Mouse (Mus musculus) erythroid progenitor cell, adult 5-6 weeks (primary cell): ENCODE data around the gene Actl6a. TPM values are rescaled to one million over a fixed set of nuclear protein-coding genes. Genes with fewer than 3 reads are reported as not detected.
"Not testable (repeated sequence)": the region's sequence is repeated elsewhere in the genome, so short reads cannot be mapped to it uniquely, and the experiment has no call there.

Experiments
- ATAC-seq: replicated peaks from 2 replicates; pipeline ENCODE4 v1.8.0; 2016; ENCODE audit warnings: moderate number of reproducible peaks, mild to moderate bottlenecking, moderate TSS enrichment, inconsistent platforms; ENCODE audit not compliant: poor library complexity, low FRiP score, severe bottlenecking
- total RNA-seq, 2 experiments: library from RNA; stranded (forward) in 1 of 2; stranded (reverse) in 1 of 2; fragments of 150-400 nt in 1 of 2; fragments of 186-747, 209-891 nt in 1 of 2; gene quantifications; 2 replicates each; pipeline versions ENCODE4 v1.2.3 to v1.2.4; 2015 to 2017; ENCODE audit warnings: low replicate concordance in 2 of 2

Gene Actl6a
- total RNA-seq (2015; ENCODE audit: low replicate concordance) (60.9 and 108 TPM in 2 replicates), total RNA-seq (2017; ENCODE audit: low replicate concordance) (70.5 and 72.5 TPM in 2 replicates)

DNA sequence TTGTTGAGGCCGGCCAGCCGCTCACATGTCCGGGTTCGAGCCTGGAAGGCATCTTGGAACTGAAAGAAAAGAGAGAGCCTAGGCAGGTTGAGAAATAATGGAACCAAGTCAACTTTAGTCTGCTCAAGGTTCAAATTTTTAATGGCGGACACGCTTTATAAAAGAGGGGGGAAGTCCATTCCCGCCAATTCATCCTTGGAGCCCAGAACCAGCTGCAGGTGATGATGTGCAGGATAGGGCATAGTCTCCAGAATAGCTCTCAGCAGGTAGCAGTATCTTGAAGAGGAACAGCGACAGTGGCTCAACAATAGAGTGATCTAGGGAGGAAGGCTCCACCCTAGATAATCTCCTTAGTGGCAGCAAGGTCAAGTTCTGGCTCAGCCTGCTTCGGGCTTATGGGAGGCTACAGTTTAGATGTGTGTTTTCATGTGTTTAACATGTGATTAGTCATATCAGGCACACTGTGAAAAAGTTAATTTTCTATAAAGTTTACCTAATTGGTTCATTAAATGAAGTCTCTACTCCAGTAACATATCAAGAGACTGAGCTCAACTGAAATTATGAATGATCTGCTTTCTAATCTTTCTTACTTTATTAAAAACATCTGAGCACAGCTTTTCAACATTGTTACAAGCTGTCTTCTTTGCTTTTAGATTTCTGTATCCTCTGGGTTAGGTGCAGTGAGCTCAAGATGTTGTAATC, at the start of gene Actl6a:
Actl6a (plus strand) TSS at position 652 of the 702 bp plus-strand sequence.
- ATAC-seq, result not testable (repeated sequence)

DNA sequence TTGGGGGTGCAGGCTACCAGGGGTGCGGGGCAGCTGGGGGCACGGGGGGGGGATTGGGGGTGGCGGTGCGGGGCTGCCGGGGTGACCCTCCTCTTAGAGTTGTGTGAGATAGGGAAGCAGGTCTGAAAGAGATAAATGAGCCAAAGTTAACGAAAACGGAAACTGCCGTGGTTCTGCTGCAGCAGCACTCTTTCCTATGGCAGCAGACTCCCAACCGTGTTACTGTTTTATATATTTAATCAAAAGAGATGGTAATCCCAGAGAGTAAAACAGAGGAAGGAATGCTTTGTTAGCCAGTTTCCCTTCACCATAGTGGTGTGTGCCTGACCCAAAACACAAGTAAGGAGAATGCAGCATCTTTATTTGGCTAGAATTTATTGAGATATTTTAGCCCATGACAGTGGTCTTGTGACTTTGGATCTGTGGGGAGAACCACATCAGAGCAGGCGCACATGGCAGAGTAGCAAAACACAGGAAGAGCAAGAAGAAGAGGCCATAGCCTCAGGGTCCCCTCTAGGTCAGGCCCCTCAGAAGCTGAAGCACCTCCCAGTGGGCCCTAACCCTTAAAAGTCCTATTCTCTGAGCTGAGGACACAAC, 49.6 kb upstream of the Actl6a start:
- ATAC-seq, result no peak

DNA sequence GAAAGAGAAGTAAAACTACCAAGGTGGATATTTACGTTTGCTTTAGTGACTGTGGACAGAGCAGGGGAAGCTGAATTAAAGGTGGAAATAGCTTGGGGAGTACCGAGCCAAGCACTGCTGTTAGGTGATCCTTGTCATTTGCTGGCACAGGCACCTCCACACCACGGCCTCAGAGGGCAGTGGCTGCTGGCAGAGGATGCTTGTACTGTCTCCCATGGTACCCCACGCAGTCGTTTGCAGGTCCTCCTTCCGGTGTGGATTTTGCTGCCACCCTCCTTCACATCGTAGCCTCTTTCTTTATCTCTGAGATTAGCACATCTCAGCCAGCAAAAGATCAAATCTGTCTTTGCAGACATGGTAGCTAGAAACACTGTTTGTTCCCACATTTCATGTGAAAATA, 47.7 kb upstream of the Actl6a start:
- ATAC-seq, result no peak

DNA sequence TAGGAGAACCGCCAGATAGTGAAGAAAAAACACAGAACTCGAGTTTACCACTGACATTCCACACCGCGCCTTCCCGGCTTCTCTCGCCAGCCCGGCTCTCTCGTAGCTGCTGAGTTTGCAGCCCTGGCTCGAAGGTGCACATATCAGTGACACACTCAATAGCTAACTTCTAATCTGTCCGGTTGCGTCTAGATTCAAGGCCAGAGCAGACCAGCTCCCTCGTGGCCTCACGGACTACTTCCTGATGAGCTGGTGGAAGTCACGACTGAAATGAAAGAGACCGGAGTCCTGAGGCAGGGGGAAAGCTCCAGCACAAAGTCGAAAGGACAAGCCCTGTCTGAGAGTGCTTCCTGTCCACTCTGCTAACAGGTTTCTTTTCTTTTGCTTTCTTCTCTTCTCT, 47.3 kb upstream of the Actl6a start:
- no peak for ATAC-seq

DNA sequence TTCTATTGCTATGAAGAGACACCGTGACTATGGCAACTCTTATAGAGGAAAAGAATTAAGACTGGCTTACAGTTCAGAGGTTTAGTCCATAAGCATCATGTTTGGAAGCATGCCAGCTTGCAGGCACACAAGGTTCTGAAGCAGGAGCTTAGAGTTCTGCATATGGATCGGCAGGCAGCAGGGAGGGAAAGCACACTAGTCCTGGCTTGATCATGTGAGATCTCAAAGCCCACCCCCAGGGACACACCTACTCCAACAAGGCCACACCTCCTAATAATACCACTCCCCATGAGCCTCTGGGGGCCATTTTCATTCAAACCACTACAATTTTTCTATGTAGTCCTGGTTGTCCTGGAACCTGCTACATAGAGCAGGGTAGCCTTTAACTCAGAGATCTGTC, 46.6 kb upstream of the Actl6a start:
- ATAC-seq, result no peak

DNA sequence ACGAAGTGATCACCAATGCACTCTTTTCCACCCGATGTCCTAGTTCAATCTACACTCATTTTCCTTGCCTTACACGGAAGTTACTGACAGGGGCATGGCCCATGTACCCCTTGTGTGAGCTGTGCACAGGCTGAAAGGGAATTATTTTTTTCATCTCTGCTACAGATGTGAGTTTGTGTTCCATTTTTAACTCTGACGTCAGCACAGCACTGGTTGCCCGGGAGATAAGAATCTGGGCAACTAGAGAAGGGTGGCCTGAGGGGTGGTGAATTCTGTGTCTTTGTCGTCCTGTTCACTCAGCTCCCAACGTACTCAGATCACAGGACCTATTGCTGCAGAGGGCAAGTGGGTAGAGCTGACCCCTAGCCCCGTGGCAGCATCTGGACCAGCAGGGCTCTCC, 45.8 kb upstream of the Actl6a start:
- ATAC-seq, result no peak

DNA sequence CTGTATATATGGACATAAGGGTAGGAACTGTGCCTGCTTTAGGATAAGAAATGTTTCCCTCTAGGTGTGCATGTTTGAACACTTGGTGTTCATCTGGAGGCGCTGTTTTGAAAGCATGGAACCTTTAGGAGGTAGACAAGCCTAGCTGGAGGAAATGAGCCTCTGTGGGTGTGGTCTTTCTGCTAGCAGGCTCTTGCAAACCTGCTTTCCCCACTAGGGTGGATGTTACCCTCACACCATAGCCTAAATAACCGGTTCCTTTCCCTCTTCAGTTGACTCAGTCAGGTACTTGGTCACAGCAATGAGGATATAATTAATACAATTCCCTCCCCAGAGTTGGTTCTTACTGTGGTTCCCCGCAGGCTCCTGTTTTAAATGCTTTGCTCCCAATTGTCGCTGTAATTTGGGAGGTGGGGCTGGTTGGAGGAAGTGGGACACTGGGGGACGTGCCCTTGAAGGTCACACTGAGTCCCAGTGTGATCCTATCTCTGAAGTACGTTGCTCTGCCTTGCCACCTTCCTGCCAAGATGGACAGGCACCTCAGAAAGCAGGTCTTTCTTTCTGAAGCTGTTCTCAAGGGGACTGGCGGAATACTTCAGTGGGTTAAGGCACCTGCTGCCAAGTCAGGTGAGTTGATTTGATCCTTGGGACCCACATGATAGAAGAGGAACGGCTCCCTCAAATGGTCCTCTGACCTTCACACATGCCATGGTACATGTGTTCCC, 45.1 kb upstream of the Actl6a start:
- no peak for ATAC-seq

DNA sequence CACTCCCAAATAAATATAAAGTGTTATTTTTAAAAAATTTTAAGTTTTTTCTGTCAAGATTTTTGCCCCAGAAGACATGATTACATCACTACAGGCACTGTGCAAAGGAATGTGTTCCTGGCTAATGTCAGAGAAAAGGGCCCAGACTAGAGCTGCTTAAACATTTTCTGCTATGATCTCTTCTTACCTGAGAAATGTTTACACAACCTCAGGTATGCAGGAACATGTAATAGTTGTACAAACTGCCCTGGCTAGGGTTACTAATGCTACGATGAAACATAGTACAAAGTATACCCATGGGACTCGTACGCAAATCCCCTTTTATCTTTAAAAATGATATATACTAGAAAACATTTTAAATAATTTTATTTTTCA, 44.6 kb upstream of the Actl6a start:
- no peak for ATAC-seq

DNA sequence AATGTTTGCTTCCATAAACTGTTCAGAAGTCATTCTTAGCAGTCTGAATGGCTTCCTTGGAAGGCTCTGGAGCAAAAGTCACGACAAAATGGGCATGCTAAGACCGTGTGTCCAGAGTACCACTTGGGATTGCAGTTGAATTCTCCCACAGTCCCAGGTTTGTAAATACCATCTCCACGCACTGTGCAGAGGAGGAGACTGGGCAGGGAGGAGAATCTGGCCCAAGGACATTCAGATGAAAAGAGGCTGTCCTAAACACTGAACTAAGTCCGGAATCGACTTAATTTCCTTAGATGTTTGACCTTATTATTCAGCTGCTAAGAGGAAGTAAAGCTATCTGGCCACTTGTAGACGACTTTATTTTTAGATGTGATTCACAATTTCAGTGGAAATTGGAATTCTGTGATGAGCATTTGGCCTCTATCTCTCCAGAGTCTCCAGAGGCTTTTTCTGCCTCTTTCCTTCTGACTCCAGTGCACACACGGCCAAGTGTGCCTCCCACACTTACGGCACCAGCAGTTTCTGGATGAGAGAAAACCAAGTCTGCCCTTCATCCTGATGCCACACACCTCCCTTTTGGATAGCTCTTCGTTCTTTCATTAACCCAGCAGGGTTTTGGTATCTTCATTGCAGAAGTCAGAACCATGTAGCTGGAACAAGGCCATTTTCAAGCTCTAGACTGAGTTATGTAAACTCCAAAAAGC, 37.7 kb upstream of the Actl6a start:
- no peak for ATAC-seq

DNA sequence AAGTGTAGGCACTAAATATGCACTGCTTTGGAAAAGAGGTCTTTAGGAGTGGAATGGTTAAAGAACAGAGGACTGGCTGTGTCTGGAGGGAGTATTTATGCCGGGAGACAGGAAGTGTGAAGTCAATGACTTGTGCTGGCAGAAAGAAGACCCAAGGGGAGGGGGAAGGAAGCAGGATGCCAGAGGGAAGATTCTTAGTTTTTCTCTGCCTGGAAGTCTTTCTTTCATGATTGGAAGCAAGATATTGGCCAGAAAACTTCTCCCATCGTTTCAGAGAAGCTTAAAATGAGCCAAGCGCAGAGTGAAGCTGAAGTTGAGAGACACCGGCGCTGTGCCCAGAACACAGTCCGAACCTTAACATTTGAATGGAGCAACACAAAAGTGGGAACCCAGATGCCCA, 36.9 kb upstream of the Actl6a start:
- ATAC-seq, result no peak

DNA sequence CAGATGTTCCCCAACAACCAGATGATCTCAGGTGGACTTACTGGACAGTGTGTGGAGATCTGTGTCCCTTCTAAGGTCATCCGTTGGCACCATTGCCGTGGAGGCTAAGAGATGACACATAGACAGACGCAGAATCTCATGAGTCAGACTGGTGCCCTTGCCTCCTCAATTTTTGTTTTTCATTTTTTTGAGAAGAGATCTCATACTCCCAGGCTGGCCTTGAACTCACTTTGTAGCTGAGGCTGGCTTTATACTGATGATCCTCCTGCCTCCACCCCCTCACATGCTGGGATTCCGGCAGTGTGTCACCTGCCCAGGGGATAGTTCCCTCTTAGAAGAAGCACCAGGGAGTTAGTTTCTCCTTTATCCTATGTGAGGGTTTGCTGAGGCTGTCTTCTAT, 35.9 kb upstream of the Actl6a start:
- no peak for ATAC-seq

DNA sequence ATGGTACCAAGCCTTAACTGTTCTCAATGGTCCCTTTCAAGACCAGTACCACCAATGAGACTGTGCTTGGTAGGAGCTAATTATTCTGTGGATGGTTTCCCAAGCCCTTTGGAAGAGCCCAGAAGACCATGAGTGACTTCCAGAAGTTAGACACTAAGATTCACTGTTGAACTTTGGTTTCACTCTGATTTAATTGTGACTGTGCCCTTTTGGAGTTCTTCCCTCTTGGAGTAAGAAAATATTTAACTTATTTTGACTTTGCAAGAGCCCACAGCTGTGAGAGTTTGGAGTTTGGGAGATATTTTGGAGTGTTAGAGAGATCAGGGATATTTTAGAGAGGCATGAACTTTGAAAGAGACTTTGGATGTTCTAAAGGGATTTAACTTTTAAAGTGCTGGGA, 32.9 kb upstream of the Actl6a start:
- ATAC-seq, result no peak

DNA sequence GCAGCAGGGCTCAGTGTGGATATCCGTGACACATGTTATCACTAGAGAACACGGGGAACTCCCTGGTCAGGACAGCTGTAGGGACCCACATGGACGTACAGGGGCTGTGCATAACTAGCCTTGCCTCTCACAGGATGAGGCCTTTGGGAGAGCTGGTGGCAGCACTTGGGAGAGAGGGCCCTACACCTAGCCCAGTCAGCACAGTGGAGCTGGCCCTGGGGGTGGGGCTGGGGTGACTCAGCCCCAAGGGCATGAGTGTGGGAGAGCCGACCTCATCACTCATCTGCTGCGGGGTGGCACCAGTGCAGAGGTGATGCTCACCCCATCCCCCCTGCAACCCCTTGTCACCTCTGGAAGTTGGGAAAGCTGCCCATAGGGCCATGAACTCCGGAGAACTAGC, 29.7 kb upstream of the Actl6a start:
- peak; percentile 52 for ATAC-seq

DNA sequence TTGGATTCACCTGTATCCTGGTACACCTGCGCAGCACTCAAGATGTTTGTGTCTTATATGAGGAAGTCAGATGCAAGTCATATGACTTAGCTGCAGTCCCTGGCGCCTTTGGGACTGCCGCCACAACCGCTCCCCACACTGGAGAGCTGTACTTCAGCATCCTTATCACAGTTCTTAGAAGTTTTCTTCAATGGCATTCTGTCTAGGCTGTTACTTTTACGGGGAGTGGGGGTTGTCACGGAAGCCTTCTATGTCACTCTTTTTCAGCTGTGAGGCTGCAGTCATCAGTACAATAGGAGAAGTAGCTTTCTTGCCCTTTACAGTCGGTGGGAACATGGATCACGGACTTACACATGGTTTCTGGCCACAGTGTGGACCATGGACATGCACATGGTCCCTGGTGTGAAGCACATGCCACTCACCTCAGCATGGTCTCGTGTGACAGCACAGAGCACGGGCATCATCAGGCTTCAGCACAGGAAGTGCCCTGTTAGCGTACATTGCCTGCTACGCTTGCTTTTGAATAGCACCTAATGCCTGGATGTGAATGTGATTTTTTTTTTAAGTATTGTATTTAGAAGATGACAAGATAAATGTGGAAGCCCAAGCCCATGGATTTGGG, 23.1 kb upstream of the Actl6a start:
- ATAC-seq, result no peak

DNA sequence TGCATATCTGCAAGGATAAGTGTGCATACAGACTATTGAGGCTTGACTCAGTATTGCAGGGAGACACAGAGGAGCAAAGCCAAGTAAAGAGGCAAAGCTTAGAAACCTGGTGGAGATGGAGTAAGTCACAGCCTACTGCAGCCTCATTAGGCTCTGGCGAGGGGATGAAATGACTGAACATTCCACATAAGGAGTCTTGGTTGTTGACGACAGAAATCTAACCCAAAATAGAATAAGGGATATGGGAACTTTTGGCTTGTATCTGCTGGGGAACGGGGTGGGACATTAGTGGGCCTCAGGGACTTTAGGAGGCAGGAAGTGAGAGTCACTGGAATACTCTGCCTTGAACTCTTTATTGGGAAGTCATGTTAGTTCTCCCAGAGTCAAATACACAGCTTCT, 21.5 kb upstream of the Actl6a start:
- no peak for ATAC-seq

DNA sequence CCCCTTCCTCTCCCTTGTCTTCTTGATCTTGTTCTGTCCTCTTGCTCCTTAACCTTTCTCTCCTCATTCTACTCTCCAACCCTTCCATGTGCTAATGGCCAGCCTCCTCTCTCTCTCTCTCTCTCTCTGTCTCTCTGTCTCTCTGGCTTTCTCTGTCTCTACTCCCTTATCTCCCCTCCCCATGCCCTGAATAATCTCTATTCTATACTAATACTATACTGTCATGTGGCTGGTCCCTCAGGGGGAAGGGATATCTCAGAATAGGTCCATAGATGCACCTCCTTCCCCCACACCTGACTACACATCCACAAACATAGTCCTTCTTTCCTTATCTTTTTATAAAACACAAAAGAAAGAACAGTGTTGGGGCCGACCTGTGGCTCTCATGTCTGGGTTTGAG, 19.6 kb upstream of the Actl6a start:
- no peak for ATAC-seq

DNA sequence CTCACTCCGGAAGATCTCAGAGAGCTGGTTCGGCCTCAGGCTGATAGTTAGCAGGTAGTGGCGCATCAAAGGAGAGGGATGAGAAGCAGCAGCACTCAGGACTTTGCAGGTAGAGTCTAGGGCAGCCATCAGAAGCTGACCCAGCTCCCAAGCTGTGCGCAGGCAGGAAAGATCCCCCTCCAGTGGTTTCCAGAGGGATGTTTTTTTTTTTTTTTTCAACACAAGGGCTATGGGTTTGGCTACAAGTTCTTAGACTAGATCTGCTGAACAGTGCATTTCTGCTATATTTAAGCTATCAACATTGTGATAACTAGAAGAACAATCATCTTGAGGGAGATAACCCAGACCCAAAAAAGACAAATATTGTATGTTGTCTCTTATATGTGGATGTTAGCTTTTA, 18.9 kb upstream of the Actl6a start:
- ATAC-seq, result no peak

DNA sequence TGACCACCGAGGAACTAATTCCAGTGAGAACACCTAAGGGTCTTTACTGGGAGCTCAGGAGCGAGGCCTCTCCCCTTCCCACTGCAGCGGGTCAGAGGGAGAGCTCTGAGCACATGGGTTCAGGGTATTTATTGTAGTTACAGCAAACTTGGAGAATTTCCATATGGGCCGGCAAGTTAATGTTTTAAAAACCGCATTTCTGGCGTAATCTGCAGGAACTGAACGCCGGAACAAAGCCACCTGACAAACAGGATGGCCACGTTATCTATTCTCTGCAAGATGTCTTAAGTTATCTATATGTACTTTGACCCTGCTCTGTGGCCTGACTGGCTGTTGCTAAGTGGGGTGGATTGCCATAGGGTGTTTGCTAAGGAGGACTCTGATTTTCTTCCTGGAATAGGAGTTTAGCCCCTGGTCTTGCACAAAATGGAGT, 16.5 kb upstream of the Actl6a start:
- ATAC-seq, result no peak

DNA sequence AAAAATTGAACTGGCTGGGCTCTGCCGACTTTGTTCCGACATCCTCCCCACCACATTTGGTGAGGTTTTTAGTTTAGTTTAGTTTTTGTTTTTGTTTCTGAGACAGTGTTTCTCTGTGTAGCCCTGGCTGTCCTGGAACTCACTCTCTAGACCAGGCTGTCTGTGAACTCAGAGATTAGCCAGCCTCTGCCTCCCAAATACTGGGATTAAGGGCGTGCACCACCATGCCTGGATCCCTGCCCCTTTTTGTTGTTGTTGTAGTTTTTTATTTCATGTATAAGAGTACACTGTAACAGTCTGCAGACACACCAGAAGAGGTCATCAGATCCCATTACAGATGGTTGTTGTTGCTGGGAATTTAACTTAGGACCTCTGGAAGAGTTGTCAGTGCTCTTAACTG, 16.1 kb upstream of the Actl6a start:
- ATAC-seq, result no peak

DNA sequence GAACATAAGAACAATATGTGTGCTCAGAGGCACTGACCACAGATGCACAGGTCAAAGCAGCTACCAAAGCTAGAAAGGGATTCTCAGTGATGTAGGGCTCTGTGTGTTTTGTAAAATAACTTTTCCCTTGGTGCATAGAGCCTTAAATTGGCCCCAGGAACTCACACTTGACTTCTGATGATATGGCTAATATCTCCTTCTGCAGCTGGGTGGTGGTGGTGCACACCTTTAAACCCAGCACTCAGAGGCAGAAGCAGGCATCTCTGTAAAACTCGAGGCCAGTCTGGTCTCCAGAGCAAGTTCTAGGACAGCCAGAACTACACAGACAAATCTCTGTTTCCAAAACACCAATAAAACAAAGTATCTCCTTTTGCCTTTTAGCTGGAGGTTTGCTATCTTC, 15.2 kb upstream of the Actl6a start:
- no peak for ATAC-seq
